Mouse (Mus musculus): ENCODE measurements around the gene Jkamp. TPM values are rescaled to one million over a fixed set of nuclear protein-coding genes. Genes with fewer than 3 reads are reported as not detected.

Gene Jkamp
- polyA plus RNA-seq, 1 experiment: 48.4 TPM

DNA sequence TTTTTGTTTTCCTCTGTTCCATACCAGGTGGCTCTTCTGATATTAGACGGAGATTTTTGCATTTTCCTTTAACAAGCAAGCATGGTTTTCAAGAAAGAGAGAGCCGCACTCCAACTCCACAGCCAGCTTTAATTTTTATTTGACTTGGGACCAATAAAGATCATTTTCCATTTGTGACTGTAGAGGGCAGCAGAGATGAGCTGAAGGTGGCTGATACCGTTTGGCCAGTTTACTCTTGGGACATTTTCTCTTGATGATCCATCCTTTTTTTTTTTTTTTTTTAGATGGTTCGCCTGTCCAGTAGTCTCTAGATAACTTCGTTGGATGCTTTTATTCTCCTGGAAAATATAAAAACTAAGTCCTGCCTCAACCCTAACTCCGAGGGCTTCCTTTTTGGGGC lies 32.1 kb upstream of the Jkamp start:
- Histone ChIP-seq H3K27ac (ENCODE audit: insufficient read depth, low read length) (no peak overlapping the region), H3K4me1 (ENCODE audit: control insufficient read depth, insufficient read depth, low read length) (no peaks in the 10 kb centered on the region), H3K4me3 (ENCODE audit: insufficient read depth, low read length) (no peak overlapping the region)
- no peak for TF ChIP-seq CTCF (IDR thresholded peaks at IDR 0.05; ENCODE audit: borderline replicate concordance, insufficient read depth, low read length)

DNA sequence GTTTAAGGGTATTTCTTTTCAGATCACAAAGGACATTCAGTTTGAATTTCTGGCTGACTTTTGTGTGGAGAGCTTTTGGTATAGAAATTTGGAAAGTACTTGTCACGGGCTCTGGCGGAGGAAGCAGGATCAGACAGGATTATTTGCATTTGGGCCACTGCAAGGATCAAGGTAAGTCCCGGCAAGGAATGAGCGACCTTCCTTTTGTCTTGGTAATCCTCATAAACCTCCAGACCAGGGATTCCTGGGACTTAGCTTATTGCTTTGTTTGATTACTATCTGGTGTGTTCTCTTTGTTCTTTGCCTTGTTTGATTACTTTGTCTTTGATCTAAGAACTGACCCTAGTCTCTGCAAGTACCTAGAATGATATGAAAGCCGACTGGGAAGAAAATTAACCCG lies 31.5 kb upstream of the Jkamp start:
- Histone ChIP-seq H3K4me3 (ENCODE audit: insufficient read depth, low read length) (no peak overlapping the region), H3K27ac (ENCODE audit: insufficient read depth, low read length) (no peak overlapping the region), H3K4me1 (ENCODE audit: control insufficient read depth, insufficient read depth, low read length) (no peaks in the 10 kb centered on the region)
- no peak for TF ChIP-seq CTCF (IDR thresholded peaks at IDR 0.05; ENCODE audit: borderline replicate concordance, insufficient read depth, low read length)
- TF ChIP-seq POLR2A (IDR thresholded peaks at IDR 0.05; ENCODE audit: low read depth, low read length): no peak

DNA sequence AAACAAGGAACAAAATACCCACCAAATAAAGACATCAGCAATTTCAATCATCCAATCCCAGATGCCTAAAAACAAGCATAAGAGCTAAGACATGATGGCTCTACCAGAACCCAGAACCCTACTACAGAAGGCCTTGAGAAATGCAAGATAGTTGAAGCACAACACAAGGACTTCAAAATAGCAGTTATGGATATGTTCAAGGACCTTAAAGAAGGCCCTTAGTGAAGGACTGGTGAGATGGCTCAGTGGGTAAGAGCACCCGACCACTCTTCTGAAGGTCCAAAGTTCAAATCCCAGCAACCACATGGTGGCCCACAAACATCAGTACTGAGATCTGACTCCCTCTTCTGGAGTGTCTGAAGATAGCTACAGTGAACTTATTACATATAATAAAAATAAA lies 27.6 kb upstream of the Jkamp start:
- no peak overlapping the region for H3K27ac ChIP-seq (ENCODE audit: insufficient read depth, low read length)
- no peaks in the 10 kb centered on the region for H3K4me1 ChIP-seq (ENCODE audit: control insufficient read depth, insufficient read depth, low read length)
- no peak overlapping the region for H3K4me3 ChIP-seq (ENCODE audit: insufficient read depth, low read length)
- TF ChIP-seq POLR2A (IDR thresholded peaks at IDR 0.05; ENCODE audit: low read depth, low read length) (no peak), CTCF (IDR thresholded peaks at IDR 0.05; ENCODE audit: borderline replicate concordance, insufficient read depth, low read length) (no peak)

DNA sequence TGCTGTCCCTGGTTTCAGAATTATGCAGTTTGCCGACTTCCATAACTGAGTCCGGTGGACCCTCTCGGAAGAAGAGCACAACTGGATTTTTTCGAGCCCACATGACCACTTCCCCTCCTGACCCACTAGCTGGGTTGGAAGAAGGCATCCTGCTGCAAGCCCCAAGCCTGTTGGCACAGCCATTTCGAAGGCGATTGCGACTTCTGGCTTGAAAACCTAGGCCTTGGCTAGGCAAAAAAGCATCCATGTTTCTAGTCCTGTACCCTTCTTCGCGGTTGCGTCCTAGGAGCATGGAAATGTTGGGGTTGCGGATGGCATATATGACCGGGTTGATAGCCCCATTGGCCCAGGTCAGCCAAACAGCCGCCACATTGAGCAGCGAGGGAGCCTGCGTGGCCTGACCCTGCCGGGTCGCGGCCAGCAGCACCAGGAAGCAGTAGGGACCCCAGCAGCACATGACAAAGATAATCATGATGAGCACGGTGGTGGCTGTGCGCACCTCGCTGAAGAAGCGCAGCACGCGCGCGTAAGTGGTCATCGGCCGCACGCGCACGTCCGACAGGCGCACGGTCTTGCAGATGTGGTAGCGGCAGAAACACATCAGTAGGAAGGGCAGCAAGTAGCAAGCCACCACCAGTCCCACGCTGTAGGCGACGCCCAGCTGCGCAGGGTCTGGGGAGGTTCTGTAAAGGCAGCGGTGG lies 15.6 kb upstream of the Jkamp start:
- Histone ChIP-seq H3K4me3 (ENCODE audit: insufficient read depth, low read length) (peak overlapping the region; percentile 37), H3K4me1 (ENCODE audit: control insufficient read depth, insufficient read depth, low read length) (no peaks in the 10 kb centered on the region), H3K27ac (ENCODE audit: insufficient read depth, low read length) (no peak overlapping the region)
- TF ChIP-seq POLR2A (IDR thresholded peaks at IDR 0.05; ENCODE audit: low read depth, low read length): no peak
- TF ChIP-seq CTCF (IDR thresholded peaks at IDR 0.05; ENCODE audit: borderline replicate concordance, insufficient read depth, low read length): no peak

DNA sequence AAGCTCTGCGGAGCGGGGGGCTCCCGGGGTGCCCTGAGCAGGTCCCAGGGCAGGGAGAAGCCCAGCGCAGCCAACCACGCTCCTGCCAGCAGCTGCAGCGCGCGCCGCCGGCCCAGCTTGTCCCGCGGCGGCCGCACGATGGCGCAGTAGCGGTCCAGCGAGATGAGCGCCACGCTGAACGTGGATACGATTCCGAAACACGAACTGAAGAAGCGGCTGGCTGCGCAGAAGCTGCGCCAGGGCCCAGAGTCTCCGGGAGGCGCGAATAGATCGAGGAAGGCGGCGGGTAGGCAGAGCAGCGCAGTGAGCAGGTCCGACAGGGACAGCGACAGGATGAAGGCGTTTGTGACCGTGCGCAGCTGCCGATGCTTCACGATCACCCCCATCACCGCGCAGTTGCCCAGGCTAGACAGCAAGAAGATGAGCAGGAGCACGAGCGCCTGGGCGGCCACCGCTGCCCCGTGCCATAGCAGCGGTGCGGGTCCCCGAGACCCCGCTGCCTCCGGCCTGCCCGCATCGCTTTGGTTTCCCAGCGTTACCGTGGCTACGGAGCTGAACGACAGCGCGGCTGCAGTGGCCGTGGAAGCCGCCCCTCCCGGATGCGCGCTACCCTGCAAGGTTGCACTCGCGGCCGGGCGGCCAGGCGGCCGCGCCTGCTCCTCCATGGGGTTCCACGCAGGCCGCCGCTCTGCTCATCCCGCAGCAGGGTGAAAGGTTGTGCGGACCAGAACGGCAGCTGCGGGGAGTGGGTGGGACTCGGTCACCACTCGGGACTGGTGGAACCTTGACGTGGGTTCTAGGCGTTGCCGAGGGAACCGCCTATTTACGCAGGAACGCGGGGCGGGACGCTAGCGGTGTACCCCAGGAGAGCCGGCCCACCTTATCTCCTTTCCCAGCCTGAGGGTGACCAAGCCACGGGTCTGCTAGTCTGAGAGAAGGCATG lies 14.8 kb upstream of the Jkamp start, which contains the start of gene Gpr135:
Gene Gpr135, minus strand, starts transcription at position 799 of the 943 bp plus-strand sequence.
- TF ChIP-seq POLR2A (IDR thresholded peaks at IDR 0.05; ENCODE audit: low read depth, low read length) (no peak), CTCF (IDR thresholded peaks at IDR 0.05; ENCODE audit: borderline replicate concordance, insufficient read depth, low read length) (peak; percentile 92)
- Histone ChIP-seq H3K4me1 (ENCODE audit: control insufficient read depth, insufficient read depth, low read length) (no peaks in the 10 kb centered on the region), H3K4me3 (ENCODE audit: insufficient read depth, low read length) (peak within 1 kb of the TSS; percentile 73), H3K27ac (ENCODE audit: insufficient read depth, low read length) (no peak within 1 kb of the TSS)

DNA sequence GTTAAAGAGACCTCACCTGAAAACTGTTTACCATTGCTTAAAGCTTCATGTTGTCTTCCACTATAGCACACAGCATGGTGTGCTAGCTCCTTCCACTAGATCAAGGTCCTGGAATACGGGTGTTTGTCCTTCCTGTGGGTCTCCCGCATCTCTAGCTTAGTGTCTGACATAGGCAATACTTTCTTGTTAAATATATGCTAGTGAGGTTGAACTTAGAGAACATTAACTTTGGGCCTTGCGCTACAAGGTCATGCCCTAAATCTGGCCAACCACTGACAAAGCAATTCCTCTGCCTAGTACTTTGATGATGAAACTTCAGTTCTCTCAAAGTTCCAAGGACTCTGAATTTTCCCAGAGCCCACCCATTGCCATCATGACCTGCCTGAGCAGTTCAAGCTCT lies 7.1 kb upstream of the Jkamp start:
- H3K27ac ChIP-seq (ENCODE audit: insufficient read depth, low read length): no peak overlapping the region
- TF ChIP-seq CTCF (IDR thresholded peaks at IDR 0.05; ENCODE audit: borderline replicate concordance, insufficient read depth, low read length) (no peak), POLR2A (IDR thresholded peaks at IDR 0.05; ENCODE audit: low read depth, low read length) (no peak)
- H3K4me1 ChIP-seq (ENCODE audit: control insufficient read depth, insufficient read depth, low read length): no peaks in the 10 kb centered on the region
- H3K4me3 ChIP-seq (ENCODE audit: insufficient read depth, low read length): no peak overlapping the region

DNA sequence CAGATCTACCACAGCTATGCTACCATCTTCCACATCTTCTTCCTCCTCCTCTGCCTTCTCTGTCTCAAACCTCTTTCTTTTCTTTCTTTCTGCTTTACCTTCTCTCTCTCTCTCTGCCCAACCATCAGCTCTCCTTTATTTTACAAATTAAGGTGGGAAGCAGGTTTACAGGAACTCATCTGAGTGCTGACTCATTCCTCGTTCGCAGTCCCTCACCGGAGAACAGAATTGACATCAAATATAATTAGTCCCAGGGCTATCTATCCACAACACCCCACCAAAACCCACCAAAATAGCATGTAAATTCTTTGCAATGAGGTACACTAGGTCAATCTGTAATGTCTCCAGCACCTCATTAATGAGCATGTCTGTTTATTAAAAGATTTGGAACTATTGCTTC lies 3.4 kb upstream of the Jkamp start:
- TF ChIP-seq CTCF (IDR thresholded peaks at IDR 0.05; ENCODE audit: borderline replicate concordance, insufficient read depth, low read length) (no peak), POLR2A (IDR thresholded peaks at IDR 0.05; ENCODE audit: low read depth, low read length) (no peak)
- Histone ChIP-seq H3K27ac (ENCODE audit: insufficient read depth, low read length) (no peak overlapping the region), H3K4me1 (ENCODE audit: control insufficient read depth, insufficient read depth, low read length) (no peaks in the 10 kb centered on the region), H3K4me3 (ENCODE audit: insufficient read depth, low read length) (no peak overlapping the region)

DNA sequence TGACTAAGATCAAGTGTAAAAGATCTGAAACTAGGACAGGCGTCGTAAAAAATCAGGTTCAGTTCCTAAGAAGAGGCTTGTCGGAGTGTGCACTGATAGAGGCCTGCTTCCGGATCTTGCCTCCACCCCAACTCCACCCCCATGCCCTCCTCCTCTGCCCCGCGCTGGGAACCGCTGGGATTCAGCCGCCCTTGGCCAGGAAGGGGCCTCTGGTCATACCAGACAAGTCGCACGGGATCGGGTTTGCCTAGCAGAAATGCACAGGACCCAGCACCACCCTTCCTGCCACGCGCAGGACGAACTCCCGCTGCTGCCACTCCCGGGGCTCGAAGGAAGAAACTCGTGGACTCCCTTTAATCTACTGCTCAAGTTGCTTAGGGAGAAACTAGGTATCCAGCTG lies 3.0 kb upstream of the Jkamp start:
- H3K4me1 ChIP-seq (ENCODE audit: control insufficient read depth, insufficient read depth, low read length): no peaks in the 10 kb centered on the region
- TF ChIP-seq CTCF (IDR thresholded peaks at IDR 0.05; ENCODE audit: borderline replicate concordance, insufficient read depth, low read length) (no peak), POLR2A (IDR thresholded peaks at IDR 0.05; ENCODE audit: low read depth, low read length) (no peak)
- no peak overlapping the region for H3K27ac ChIP-seq (ENCODE audit: insufficient read depth, low read length)
- no peak overlapping the region for H3K4me3 ChIP-seq (ENCODE audit: insufficient read depth, low read length)

DNA sequence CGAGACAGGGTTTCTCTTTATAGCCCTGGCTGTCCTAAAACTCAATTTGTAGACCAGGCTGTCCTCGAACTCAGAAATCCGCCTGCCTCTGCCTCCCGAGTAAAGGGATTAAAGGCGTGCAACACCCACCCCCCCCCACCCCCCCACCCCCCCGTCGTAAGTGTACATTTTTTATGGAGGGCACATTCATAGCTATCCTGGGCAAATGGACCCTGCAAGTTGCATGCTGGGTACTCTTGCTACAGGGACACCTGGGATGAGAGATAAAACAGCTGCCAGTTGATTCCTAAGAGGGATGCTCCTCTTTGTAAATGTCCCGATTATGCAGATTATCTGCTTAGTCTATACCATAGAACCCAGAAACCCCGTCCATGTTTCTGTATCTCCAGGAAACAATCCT lies 2.1 kb upstream of the Jkamp start:
- TF ChIP-seq CTCF (IDR thresholded peaks at IDR 0.05; ENCODE audit: borderline replicate concordance, insufficient read depth, low read length): no peak
- TF ChIP-seq POLR2A (IDR thresholded peaks at IDR 0.05; ENCODE audit: low read depth, low read length): no peak
- Histone ChIP-seq H3K27ac (ENCODE audit: insufficient read depth, low read length) (no peak overlapping the region), H3K4me3 (ENCODE audit: insufficient read depth, low read length) (no peak overlapping the region), H3K4me1 (ENCODE audit: control insufficient read depth, insufficient read depth, low read length) (no peaks in the 10 kb centered on the region)

All from embryonic fibroblast, embryonic 13.5 days (primary cell).